Mouse (Mus musculus) regulatory T cell (primary cell): ENCODE measurements around the gene Gpr153.
"Not testable (repeated sequence)": the region's sequence is repeated elsewhere in the genome, so short reads cannot be mapped to it uniquely, and the experiment has no call there.

Experiments used
- in situ Hi-C: fragments of 300-600 bp; cut with MboI, MseI; formaldehyde crosslinking; loops from one replicate; pipeline ENCODE4 v1.15.1; 2025; ENCODE audit warnings: high pct_unique_total_duplicates

Gpr153 gene

GRCm38 (mm10) chr4:152273621-152274236 is at the start of gene Gpr153:
Gene Gpr153, plus strand, starts transcription at chr4:152274232.
- in situ Hi-C loops: no loop called here

- in situ Hi-C loops: no loop called here
Measured at GRCm38 (mm10) chr4:152226901-152227486, 47.0 kb upstream of the Gpr153 start.

GRCm38 (mm10) chr4:152227749-152228527 is 46.1 kb upstream of the Gpr153 start:
- in situ Hi-C loops: no loop called here

DNA sequence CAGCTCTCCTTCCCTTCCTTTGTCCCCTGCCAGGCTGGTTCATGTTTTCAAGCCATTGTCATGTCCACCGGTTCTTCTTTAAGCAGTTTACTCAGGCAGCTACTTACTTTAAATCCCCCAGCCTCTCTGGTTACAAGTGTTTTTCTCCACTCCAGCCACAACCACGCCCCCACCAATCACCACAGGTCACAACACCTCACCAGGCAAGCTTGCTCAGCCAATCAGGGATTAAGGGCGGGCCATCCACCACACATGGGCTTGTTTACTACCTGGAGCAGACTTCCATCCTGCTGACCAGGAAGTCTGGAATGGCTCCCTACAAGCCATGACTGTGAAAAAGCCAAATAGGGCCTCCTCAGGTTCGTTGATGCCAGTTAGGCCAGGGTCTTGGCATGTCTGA is 43.7 kb upstream of the Gpr153 start:
- in situ Hi-C loops: not testable (repeated sequence)

DNA sequence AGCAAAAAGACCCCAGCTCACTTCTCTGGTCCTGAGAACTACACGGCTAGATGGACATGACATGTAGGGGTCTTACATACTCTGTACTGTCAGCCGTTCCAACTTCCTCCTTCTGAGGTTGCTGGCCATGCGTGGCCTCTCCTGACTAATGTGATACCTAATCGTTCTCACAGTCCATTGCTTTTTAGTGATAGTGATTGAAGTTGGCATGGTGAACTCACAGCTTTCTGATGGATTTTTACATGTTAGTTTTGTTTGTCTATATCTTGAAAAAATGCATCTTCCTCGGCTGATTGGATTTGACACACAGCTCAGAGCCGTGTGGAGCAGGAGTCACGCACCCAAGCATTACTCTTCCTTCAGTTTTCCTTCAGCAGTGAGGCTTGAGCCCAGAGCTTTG is 42.7 kb upstream of the Gpr153 start:
- in situ Hi-C loops: no loop called here

- in situ Hi-C loops: no loop called here
Measured at GRCm38 (mm10) chr4:152232411-152232903, 41.6 kb upstream of the Gpr153 start.

DNA sequence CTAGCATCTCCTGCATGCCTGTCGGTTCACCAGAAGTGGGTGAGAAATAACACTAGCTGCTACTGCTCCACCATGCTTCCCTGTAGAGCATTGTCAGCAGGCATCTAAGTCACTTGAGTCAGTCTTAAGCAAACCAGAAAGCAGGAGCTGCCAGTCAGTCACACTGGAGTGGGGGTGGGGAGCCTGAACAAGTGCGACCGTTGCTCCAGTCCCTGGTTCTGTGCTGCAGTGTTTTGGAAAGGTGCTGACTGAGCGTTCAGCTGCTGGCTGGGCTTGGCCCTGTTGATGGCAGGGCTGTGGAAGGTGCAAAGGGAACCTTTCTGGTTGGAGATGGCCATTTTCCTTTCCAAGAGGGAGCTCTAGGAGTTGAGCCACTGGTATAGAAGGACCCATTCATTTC is 34.1 kb upstream of the Gpr153 start:
- in situ Hi-C loops: no loop called here

DNA sequence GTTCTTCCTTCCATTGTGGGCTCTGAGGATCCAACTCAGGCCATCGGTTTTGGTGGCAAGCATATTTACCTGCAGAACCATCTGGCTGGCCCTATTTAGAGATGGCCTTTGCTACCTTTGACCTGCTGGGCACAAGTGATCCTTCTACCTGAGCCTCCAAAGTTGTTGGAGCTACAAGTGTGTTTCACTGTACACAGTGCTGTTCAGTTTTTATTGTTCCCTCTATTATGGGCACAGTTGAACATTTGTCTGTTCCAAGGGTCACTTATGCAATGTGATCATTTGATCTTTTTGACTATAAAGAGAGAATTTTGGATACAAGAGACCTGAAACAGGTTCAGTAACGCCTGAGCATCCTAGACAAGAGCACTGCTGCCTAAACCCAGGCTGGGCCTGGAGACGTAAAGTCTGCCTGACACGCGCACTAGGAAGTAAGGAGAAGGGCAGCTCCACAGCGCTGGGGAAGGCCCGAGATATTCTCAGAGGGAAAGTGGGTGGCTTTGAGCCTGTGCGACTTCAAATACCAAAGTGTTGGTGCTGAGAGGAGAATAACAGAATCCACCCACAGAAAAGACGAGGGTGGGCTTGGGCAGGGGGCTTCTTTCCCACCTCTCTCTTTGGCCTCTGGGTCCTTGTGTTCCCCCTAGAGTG is 30.7 kb upstream of the Gpr153 start:
- in situ Hi-C loops: no loop called here

DNA sequence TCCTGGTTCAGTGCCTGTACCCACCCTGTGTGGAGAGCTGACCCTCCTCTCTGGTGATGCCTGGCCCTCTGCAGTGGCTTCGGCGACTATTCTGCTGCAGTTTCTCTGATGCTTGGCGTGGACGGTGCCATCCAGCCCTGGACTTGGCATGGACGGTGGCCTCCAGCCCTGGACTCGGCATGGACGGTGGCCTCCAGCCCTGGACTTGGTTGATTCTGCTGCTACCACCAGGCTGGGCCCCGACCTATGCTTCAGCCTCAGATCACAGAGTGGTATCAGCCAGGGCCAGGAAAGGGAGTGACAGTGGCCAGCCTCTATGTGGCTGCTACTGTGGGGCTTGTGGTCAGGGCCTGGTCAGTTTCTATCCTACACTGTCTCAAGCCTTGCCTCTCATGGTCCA is 30.1 kb upstream of the Gpr153 start:
- in situ Hi-C loops: no loop called here

DNA sequence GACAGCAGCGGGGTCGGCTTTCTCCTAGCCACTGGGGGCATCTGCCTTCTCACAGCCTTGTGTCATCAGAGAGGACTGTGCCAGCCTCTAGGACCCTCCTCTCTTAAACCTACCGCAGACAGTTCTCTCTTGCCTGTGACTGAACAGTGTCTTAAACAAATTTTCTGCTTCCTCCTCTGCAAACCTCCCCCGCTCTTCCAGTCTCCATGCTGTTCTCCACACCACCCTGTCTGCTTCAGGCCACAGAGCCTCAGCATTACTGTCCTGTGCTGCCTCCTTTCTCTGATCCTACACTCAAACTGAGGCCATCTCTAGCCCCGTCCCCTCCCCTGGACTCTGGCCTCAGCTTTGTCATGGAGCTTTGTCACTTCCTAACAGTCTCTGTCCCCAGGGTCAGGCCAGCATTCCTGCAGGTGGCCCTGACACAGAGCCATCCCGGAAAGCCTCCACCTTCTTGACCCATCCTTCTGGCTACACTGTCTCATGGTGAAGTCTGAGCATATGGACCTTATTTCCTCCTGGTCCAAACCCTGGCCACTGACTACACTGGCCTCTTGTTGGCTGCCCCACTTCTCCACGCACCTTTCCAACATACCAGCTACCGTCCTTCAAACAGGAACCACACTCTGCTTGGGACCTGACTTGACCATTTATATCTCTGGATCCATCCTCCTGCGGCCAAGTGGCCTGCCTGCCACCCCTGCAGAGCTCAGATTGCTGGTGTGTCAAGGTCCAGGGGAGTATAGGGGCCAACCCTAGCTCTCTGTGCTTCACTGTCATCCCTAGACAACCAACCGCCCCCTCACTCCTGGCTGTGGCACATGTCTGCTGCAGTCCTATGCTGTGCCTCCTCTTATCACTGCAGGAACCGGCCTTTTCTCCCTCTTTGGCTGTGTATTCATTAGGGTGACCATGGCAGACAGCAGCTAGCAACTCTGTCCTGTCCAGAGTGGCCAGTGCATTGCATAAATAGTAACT is 29.2 kb upstream of the Gpr153 start:
- in situ Hi-C loops: loop anchor here (5.0 kb wide), 1 partner anchor 1088 kb away; no protein-coding TSS in a partner anchor

- in situ Hi-C loops: loop anchor here (5.0 kb wide), 1 partner anchor 1089 kb away; no protein-coding TSS in a partner anchor
Measured at GRCm38 (mm10) chr4:152246011-152246410, 28.0 kb upstream of the Gpr153 start.

- in situ Hi-C loops: loop anchor here (5.0 kb wide), 1 partner anchor 1090 kb away; no protein-coding TSS in a partner anchor
Measured at GRCm38 (mm10) chr4:152247195-152247594, 26.8 kb upstream of the Gpr153 start.

GRCm38 (mm10) chr4:152250615-152251014 is 23.4 kb upstream of the Gpr153 start:
- in situ Hi-C loops: no loop called here

DNA sequence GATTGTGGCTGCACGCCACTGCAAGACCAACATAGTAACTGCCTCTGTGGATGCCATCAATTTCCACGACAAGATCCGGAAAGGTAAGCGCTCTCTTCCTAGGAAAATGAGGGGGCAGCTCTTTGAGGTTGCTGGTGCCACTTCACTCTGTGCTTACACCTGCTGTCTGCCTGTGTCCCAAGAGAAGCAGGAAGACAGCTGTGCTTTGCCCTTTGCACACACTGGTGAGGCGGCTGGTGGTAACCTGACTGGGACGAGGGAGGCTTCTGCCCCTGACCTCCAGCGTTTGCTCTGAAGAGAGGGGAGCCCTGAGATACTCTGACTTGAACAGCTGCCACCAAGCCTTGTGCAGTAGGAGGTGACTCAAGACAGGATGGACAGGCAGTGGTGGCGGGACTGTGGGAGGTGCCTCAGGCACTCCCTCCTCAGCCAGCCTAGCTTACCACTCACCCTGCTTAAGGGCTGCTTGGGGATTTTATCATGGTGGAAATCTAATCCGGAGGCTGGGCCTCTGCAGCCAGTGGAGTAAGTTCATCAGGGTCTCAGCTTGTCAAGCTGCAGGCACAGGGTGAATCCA is 20.8 kb upstream of the Gpr153 start:
- in situ Hi-C loops: no loop called here

DNA sequence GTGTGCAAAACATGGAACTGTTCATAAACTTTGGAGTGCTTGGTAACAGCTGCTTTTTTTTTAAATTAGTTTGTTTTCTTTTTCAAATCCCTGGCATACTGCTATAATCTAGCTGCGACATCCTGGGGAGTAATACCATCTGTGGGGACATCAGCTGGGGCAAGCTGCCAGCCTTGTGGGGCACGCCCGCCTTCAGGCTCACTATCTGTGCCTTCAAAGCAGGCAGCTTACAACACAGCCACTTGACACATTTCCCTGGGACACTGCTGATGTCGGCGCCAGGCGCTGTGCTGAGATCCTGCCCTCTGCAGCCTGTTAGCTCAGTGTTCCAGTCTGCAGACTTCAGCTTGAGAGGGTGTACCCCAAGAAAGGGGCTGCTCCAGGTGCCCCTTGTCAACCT is 17.0 kb upstream of the Gpr153 start:
- in situ Hi-C loops: no loop called here

DNA sequence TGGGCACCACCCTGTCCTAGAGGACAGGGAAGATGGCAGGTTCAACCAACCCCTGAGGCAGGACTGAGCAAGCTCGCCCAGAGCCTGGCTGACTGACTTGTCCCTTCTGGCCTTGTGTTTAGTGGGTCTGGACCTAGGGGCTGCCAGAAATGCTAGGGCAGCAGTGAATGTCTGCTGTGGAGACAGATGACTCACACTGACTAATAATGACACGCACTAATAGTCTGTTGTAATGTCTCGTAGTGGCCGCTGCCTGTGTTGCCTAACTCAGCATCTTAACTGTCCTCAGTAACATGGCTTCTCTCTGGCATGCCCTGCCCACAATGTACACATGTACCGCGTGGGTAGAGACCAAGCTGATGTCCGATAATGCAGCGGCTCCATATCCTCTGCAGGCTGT is 13.6 kb upstream of the Gpr153 start:
- in situ Hi-C loops: no loop called here

GRCm38 (mm10) chr4:152262187-152262586 is 11.8 kb upstream of the Gpr153 start:
- in situ Hi-C loops: no loop called here

GRCm38 (mm10) chr4:152263089-152263488 is 10.9 kb upstream of the Gpr153 start:
- in situ Hi-C loops: no loop called here

GRCm38 (mm10) chr4:152263512-152264176 is 10.4 kb upstream of the Gpr153 start:
- in situ Hi-C loops: no loop called here

GRCm38 (mm10) chr4:152264177-152264530 is 9.9 kb upstream of the Gpr153 start:
- in situ Hi-C loops: no loop called here
